Mouse (Mus musculus) midbrain, postnatal 0 days (tissue): ENCODE data around the gene Tmem82. TPM values are rescaled to one million over a fixed set of nuclear protein-coding genes. Genes with fewer than 3 reads are reported as not detected.

Experiments
- ATAC-seq: fragments of 200-750 bp; cut with Nextera tagmentation; 2 replicates; pipeline ENCODE4 v1.8.0; 2017; ENCODE audit warnings: moderate number of reproducible peaks, mild to moderate bottlenecking, moderate TSS enrichment, moderate library complexity; ENCODE audit not compliant: low FRiP score
- DNase-seq: peaks from one replicate; pipeline ENCODE4 v3.0.0-alpha.2; 2015; ENCODE audit warnings: low spot score
- H3K27ac ChIP-seq: fragments of 300-500 bp; sonication (generic); 2 replicates; pipeline ENCODE4 v1.5.1; 2014; ENCODE audit warnings: low read depth, mild to moderate bottlenecking, low read length, mixed read lengths
- H3K27me3 ChIP-seq: fragments of 300-500 bp; sonication (generic); 2 replicates; pipeline ENCODE4 v1.6.1; 2014; ENCODE audit warnings: low read length, control low read depth, mixed read lengths; ENCODE audit not compliant: insufficient read depth
- H3K36me3 ChIP-seq: fragments of 300-500 bp; sonication (generic); 2 replicates; pipeline ENCODE4 v1.6.1; 2014; ENCODE audit warnings: low read length, control low read depth, mixed read lengths; ENCODE audit not compliant: insufficient read depth
- H3K4me1 ChIP-seq: fragments of 300-500 bp; sonication (generic); 2 replicates; pipeline ENCODE4 v1.6.1; 2014; ENCODE audit warnings: mild to moderate bottlenecking, control low read depth, antibody characterized with exemption, low read length, mixed read lengths; ENCODE audit not compliant: insufficient read depth
- H3K4me2 ChIP-seq: fragments of 300-500 bp; sonication (generic); 2 replicates; pipeline ENCODE4 v1.6.1; 2014; ENCODE audit warnings: low read depth, mild to moderate bottlenecking, low read length, mixed read lengths; ENCODE audit not compliant: poor library complexity, severe bottlenecking
- H3K4me3 ChIP-seq: fragments of 300-500 bp; sonication (generic); 2 replicates; pipeline ENCODE4 v1.5.1; 2014; ENCODE audit warnings: low read depth, mild to moderate bottlenecking, low read length, moderate library complexity
- H3K9ac ChIP-seq: fragments of 300-500 bp; sonication (generic); replicated peaks from 2 replicates; pipeline ENCODE4 v1.6.1; 2014; ENCODE audit warnings: mild to moderate bottlenecking, low read length, moderate library complexity, mixed read lengths; ENCODE audit not compliant: poor library complexity, severe bottlenecking
- H3K9me3 ChIP-seq: fragments of 300-500 bp; sonication (generic); 2 replicates; pipeline ENCODE4 v1.6.1; 2016; ENCODE audit warnings: low read length, control low read depth
- CTCF ChIP-seq: IDR thresholded peaks from 2 replicates; pipeline ENCODE4 v1.5.1; 2016; ENCODE audit warnings: antibody characterized with exemption, mild to moderate bottlenecking
- WGBS: fragments of 180-500 bp; shearing (Covaris S2); extraction: QIAGEN DNeasy Blood & Tissue Kit; methylation state at CpG from one replicate; pipeline ENCODE4 v1.1.7; 2014; 5-methylcytosine and 5-hydroxymethylcytosine counted together
- polyA plus RNA-seq: library from polyadenylated mRNA; unstranded; fragments of >200 nt; fragmentation: Nextera tagmentation; extraction: Ambion mirVana; gene quantifications from 2 replicates; pipeline ENCODE4 v1.2.1, GENCODE M21; 2015
- total RNA-seq: library from RNA; depleted of rRNA; stranded (reverse); fragments of >200 nt; gene quantifications from 2 replicates; pipeline ENCODE4 v1.2.3, GENCODE M21; 2014; rRNA removed

The Tmem82 gene
- total RNA-seq: 0.33 and 1.4 TPM in 2 replicates
- 0.68 and 0.85 TPM in 2 replicates for polyA plus RNA-seq

DNA sequence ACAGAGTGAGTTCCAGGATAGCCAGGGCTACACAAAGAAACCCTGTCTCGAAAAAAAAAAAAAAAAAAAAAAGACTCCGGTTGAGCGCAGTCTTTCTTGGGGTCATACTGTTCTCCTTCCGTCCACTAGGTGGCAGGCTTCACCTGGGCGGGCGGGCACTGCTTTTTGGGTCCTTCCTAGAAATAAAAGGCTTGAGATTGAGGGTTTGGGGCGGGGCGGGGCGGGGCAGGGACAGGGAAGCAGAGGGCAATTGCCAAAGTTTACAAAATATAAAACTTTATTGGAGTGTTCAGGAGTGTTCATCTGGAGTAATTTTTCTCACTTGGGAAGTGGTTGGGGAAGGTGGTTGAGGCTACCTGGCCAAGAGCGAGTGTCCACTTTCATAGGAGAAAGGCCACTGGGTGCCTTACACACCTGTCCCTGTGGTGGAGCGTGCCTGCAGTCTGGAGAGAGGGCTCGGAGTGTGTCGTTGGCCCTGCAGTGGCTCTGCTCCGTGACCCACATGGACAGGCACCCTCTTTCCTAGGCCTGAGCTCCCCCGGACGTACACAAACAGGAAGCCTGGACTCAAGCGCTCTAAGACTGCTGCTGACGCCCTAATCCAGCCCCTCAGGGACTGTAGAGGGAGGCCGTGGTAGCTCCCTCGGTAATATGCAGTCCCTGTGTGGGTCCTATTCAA, at the start of gene Tmem82:
Gene Tmem82, minus strand, starts transcription at position 69 of the 679 bp plus-strand sequence.
- TF ChIP-seq CTCF: peak; percentile 77
- 30% methylated on average over 19 of the region's 20 CpGs for WGBS
- Histone ChIP-seq H3K27me3 (peaks cover 5% of the 10 kb centered on the region; the same call in 1 of the 2 replicates), H3K9me3 (no peaks in the 10 kb centered on the region), H3K4me1 (no peaks in the 10 kb centered on the region), H3K27ac (no peak within 1 kb of the TSS), H3K4me2 (peak within 1 kb of the TSS; percentile 20), H3K9ac (no peak within 1 kb of the TSS), H3K36me3 (no peaks in the 10 kb centered on the region), H3K4me3 (no peak within 1 kb of the TSS)
- ATAC-seq (no peak), DNase-seq (peak; percentile 43)

DNA sequence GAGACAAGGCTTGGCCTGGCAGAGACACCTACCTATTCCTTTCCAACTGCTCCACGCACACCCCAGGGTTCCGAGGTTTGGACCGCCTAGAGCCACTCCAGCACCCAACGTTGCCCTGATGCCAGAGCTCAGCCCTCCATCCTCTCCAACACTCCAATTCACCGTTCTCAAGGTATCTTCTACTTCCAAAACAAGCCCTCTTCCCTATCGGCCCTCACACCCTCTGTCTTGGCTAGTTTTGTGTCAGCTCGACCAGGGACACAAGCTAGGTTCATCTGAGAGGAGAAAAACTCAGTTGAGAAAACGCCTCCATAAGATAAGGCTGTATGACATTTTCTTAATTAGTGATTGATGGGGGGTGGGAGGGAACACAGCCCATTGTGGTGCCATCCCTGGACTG, 46.4 kb upstream of the Tmem82 start, which contains the start of gene Plekhm2:
Gene Plekhm2, minus strand, starts transcription at position 101 of the 400 bp plus-strand sequence.
- ATAC-seq: no peak
- no peaks in the 10 kb centered on the region for H3K27me3 ChIP-seq
- peak within 1 kb of the TSS; percentile 75 for H3K27ac ChIP-seq
- DNase-seq: no peak
- peaks cover 6% of the 10 kb centered on the region; the same call in 1 of the 2 replicates for H3K4me1 ChIP-seq
- TF ChIP-seq CTCF: no peak
- peak within 1 kb of the TSS; percentile 81 for H3K4me3 ChIP-seq
- peak within 1 kb of the TSS; percentile 89 for H3K9ac ChIP-seq
- WGBS: 65% methylated on average over 8 of the region's 8 CpGs
- H3K4me2 ChIP-seq: peak within 1 kb of the TSS; percentile 88
- H3K9me3 ChIP-seq: no peaks in the 10 kb centered on the region
- H3K36me3 ChIP-seq: peaks cover 6% of the 10 kb centered on the region; the same call in 1 of the 2 replicates

- DNase-seq (peak; percentile 67), ATAC-seq (peak; percentile 81)
- no peak for TF ChIP-seq CTCF
- Histone ChIP-seq H3K9ac (peak overlapping the region; percentile 89), H3K4me3 (peak overlapping the region; percentile 81), H3K4me2 (peak overlapping the region; percentile 88), H3K27me3 (no peaks in the 10 kb centered on the region), H3K27ac (peak overlapping the region; percentile 75), H3K4me1 (peaks cover 6% of the 10 kb centered on the region; the same call in 1 of the 2 replicates), H3K36me3 (peaks cover 6% of the 10 kb centered on the region; the same call in 1 of the 2 replicates), H3K9me3 (no peaks in the 10 kb centered on the region)
- 1% methylated on average over 55 of the region's 60 CpGs for WGBS
Observed at GRCm38 (mm10) chr4:141664011-141664745, 45.7 kb upstream of the Tmem82 start.

- Histone ChIP-seq H3K4me2 (peak overlapping the region; percentile 88), H3K9me3 (no peaks in the 10 kb centered on the region), H3K4me3 (peak overlapping the region; percentile 81), H3K9ac (peak overlapping the region; percentile 89), H3K36me3 (peaks cover 11% of the 10 kb centered on the region), H3K27me3 (no peaks in the 10 kb centered on the region), H3K27ac (peak overlapping the region; percentile 75), H3K4me1 (peaks cover 6% of the 10 kb centered on the region; the same call in 1 of the 2 replicates)
- WGBS: 4% methylated on average over 38 of the region's 47 CpGs
- no peak for TF ChIP-seq CTCF
- ATAC-seq (0 out of 2 replicates have a peak, but pooled peaks have one; percentile 24), DNase-seq (no peak)
Observed at GRCm38 (mm10) chr4:141663122-141663931, 44.9 kb upstream of the Tmem82 start.

DNA sequence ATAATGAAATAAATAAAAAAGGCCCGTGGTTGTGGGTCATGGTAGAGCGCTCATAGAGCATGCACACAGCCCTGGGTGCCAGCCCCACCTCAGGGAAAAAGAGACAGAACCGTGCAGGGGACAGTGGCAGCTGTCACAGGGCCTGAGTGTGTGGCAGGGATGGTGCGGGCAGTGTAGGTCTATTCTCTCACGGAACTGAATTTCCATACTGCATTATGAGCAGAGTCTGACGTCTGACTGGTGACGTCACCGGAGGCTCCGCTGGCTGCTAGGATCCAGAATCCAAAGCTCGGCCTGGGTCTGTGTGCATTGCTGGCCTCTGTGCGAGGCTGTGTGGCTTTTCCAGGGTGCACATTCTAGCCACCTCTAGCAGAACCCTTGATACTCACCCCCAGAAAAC, 42.5 kb upstream of the Tmem82 start:
- no peaks in the 10 kb centered on the region for H3K9me3 ChIP-seq
- no peak overlapping the region for H3K27ac ChIP-seq
- H3K9ac ChIP-seq: no peak overlapping the region
- H3K36me3 ChIP-seq: peaks cover 17% of the 10 kb centered on the region
- ATAC-seq: no peak
- no peak overlapping the region for H3K4me3 ChIP-seq
- peaks cover 6% of the 10 kb centered on the region; the same call in 1 of the 2 replicates for H3K4me1 ChIP-seq
- 76% methylated on average over 11 of the region's 11 CpGs for WGBS
- no peak for TF ChIP-seq CTCF
- H3K27me3 ChIP-seq: no peaks in the 10 kb centered on the region
- DNase-seq: no peak
- H3K4me2 ChIP-seq: no peak overlapping the region
